Mouse (Mus musculus) liver, embryonic 14.5 days (tissue): ENCODE data around the gene Ccdc8. TPM values are rescaled to one million over a fixed set of nuclear protein-coding genes. Genes with fewer than 3 reads are reported as not detected.

Source experiments
- ATAC-seq: fragments of 200-750 bp; cut with Nextera tagmentation; 2 replicates; pipeline ENCODE4 v1.8.0; 2017; ENCODE audit warnings: moderate number of reproducible peaks, mild to moderate bottlenecking, moderate library complexity; ENCODE audit not compliant: insufficient read depth
- DNase-seq, 3 experiments: peaks; one replicate each; pipeline ENCODE4 v3.0.0-alpha.2; 2012 to 2013; ENCODE audit warnings: low read depth in 3 of 3, low spot score in 3 of 3
- H3K27ac ChIP-seq: fragments of 300-500 bp; sonication (generic); 2 replicates; pipeline ENCODE4 v1.5.1; 2014; ENCODE audit warnings: moderate library complexity, mild to moderate bottlenecking, control low read depth, inconsistent platforms
- H3K27me3 ChIP-seq: fragments of 300-500 bp; sonication (generic); 2 replicates; pipeline ENCODE4 v1.6.1; 2014; ENCODE audit warnings: mild to moderate bottlenecking, low read length, moderate library complexity; ENCODE audit not compliant: control insufficient read depth, insufficient read depth
- H3K36me3 ChIP-seq: fragments of 300-500 bp; sonication (generic); replicated peaks from 2 replicates; pipeline ENCODE4 v1.6.1; 2014; ENCODE audit warnings: low read depth; ENCODE audit not compliant: control insufficient read depth, insufficient read depth
- H3K4me1 ChIP-seq, 2 experiments: fragments of 200-500 bp in 1 of 2; fragments of 300-500 bp in 1 of 2; sonication (generic) in 1 of 2; replicated peaks; 2 replicates each; pipeline ENCODE4 v1.6.1; 2012 to 2014; ENCODE audit warnings: antibody characterized with exemption in 1 of 2, inconsistent platforms in 1 of 2, low read length in 1 of 2; ENCODE audit not compliant: control insufficient read depth in 2 of 2, insufficient read depth in 2 of 2
- H3K4me2 ChIP-seq: fragments of 300-500 bp; sonication (generic); 2 replicates; pipeline ENCODE4 v1.6.1; 2014; ENCODE audit warnings: low read depth, mild to moderate bottlenecking, control low read depth, moderate library complexity
- H3K4me3 ChIP-seq, 2 experiments: fragments of 200-500 bp in 1 of 2; fragments of 300-500 bp in 1 of 2; sonication (generic) in 1 of 2; 2 replicates each; pipeline ENCODE4 v1.5.1; 2012 to 2014; ENCODE audit warnings: low read depth in 2 of 2, low read length in 2 of 2, mild to moderate bottlenecking in 2 of 2, control low read depth in 1 of 2, inconsistent platforms in 1 of 2, moderate library complexity in 1 of 2; ENCODE audit not compliant: insufficient read depth in 1 of 2
- H3K9ac ChIP-seq: fragments of 300-500 bp; sonication (generic); replicated peaks from 2 replicates; pipeline ENCODE4 v1.6.1; 2014; ENCODE audit warnings: mild to moderate bottlenecking, control low read depth, moderate library complexity
- H3K9me3 ChIP-seq: fragments of 300-500 bp; sonication (generic); 2 replicates; pipeline ENCODE4 v1.6.1; 2016; ENCODE audit warnings: low read length, mixed read lengths; ENCODE audit not compliant: control insufficient read depth
- CTCF ChIP-seq: IDR thresholded peaks from 2 replicates; pipeline ENCODE4 v1.5.1; 2016; ENCODE audit warnings: antibody characterized with exemption, low read depth, control low read depth
- EP300 ChIP-seq: IDR thresholded peaks from 2 replicates; pipeline ENCODE4 v1.6.1; 2016; ENCODE audit warnings: antibody characterized with exemption, low read depth
- WGBS: fragments of 180-500 bp; shearing (Covaris S2); extraction: QIAGEN DNeasy Blood & Tissue Kit; methylation state at CpG from one replicate; pipeline ENCODE4 v1.1.7; 2014; ENCODE audit not compliant: insufficient replicate concordance; 5-methylcytosine and 5-hydroxymethylcytosine counted together
- polyA plus RNA-seq, 2 experiments: library from polyadenylated mRNA; depleted of rRNA in 1 of 2; stranded (reverse) in 1 of 2; unstranded in 1 of 2; fragments of >200 nt; fragmentation: Nextera tagmentation in 1 of 2; extraction: Ambion mirVana in 1 of 2; gene quantifications; 2 replicates each; pipeline versions ENCODE4 v1.2.1 to v1.2.3; 2012 to 2014

Ccdc8 gene
- polyA plus RNA-seq, 2 experiments: 1.5 to 2.7 TPM

DNA sequence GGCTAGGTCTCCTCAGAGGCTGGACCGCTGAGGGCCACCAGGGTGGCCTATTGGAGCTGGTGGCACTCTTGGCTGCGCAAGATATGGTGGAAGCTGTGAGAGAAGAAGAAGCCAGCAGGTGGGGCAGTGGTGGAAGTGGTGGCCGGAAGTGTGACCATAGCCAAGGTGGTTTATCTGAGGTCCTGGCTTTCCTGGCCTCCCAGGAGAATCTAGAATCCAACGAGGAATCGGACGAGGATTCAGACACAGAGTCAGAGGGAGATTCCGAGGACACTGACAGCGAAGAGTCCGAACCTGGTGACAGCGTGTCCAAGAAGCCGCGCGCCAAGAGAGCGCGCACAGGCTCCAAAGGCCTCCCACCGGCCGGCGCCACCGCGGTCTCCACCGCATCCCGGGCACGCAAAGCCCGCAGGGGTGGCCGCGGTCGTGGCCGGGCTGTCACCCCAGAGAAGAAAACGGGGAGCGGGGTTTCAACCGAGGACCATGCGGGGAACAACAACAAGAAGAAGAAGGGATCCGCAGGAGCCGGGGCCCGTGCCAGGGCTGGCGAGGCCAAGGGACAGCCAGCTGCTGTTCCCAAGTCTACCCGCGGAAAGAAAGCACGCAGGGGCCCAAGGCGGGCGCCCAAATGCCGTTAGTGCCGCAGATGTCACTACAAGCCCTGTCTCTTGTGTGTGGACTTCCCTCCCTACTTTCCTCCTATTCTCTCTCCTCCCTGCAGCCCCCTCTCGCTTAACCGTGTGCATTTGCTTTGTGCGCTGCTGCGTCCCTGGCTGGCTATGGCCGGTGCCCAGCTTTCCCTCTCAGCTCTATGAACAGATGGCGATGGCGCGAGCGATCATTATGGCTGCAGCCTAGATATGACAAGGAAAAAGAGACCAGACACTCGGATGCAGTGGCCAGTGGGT, 45.8 kb upstream of the Ccdc8 start:
- Histone ChIP-seq H3K27ac (no peak overlapping the region), H3K9ac (no peak overlapping the region), H3K4me1 (0 out of 4 replicates have a peak, but pooled peaks cover 0 to 2% of the 10 kb centered on the region in 2 experiments), H3K36me3 (no peaks in the 10 kb centered on the region), H3K27me3 (peaks cover 66% of the 10 kb centered on the region), H3K9me3 (no peaks in the 10 kb centered on the region), H3K4me3 (no peak overlapping the region), H3K4me2 (peak overlapping the region; percentile 13; the same call in 1 of the 2 replicates)
- TF ChIP-seq CTCF (peak; percentile 20; the same call in 1 of the 2 replicates), EP300 (no peak)
- ATAC-seq (no peak), DNase-seq (no peak)
- WGBS: 4% methylated on average over 53 of the region's 53 CpGs

GRCm38 (mm10) chr7:16947349-16947895, 45.1 kb upstream of the Ccdc8 start:
- H3K4me2 ChIP-seq: no peak overlapping the region
- DNase-seq: no peak
- 21% methylated on average over 22 of the region's 22 CpGs for WGBS
- no peak overlapping the region for H3K4me3 ChIP-seq
- H3K9me3 ChIP-seq: no peaks in the 10 kb centered on the region
- no peaks in the 10 kb centered on the region for H3K36me3 ChIP-seq
- H3K27me3 ChIP-seq: peaks cover 65% of the 10 kb centered on the region
- no peak for ATAC-seq
- H3K4me1 ChIP-seq: 0 out of 4 replicates have a peak, but pooled peaks cover 0 to 2% of the 10 kb centered on the region in 2 experiments
- no peak for TF ChIP-seq EP300
- TF ChIP-seq CTCF: no peak
- no peak overlapping the region for H3K27ac ChIP-seq
- no peak overlapping the region for H3K9ac ChIP-seq

- WGBS: 9% methylated on average over 4 of the region's 4 CpGs
- ATAC-seq: no peak
- H3K4me1 ChIP-seq: 0 out of 4 replicates have a peak, but pooled peaks cover 0 to 2% of the 10 kb centered on the region in 2 experiments
- no peak overlapping the region for H3K4me2 ChIP-seq
- H3K27ac ChIP-seq: no peak overlapping the region
- no peak overlapping the region for H3K9ac ChIP-seq
- TF ChIP-seq CTCF (no peak), EP300 (no peak)
- DNase-seq: no peak
- H3K27me3 ChIP-seq: peaks cover 65% of the 10 kb centered on the region
- H3K9me3 ChIP-seq: no peaks in the 10 kb centered on the region
- H3K36me3 ChIP-seq: no peaks in the 10 kb centered on the region
- H3K4me3 ChIP-seq: no peak overlapping the region
These were observed 44.5 kb upstream of the Ccdc8 start for GRCm38 (mm10) chr7:16947959-16948361.

DNA sequence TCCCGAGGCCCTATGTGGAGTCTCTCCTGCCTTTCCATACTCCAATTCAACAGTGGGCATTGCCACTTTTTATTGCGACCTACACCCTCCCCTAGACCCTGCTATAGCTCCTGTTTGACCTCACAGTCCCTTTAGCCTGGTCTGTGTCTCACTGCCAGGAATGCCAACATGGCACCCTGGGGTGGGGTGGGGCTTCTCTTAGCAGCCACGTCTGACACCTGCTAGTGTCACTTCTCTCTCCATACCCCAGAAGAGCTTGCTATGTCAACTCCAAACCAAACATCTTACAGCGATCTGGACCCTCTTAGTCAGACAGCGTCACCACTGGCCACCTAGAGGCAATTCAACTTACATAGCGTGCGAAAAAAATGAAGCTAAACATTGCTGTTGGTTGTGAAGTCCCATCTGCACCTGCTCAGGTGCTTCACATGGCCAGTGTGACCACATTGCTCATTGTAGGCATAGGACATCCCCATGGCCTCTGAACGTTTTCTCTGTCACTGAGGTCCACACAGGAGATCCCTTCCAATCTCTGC, 43.5 kb upstream of the Ccdc8 start:
- H3K9ac ChIP-seq: no peak overlapping the region
- no peak overlapping the region for H3K4me2 ChIP-seq

More for the DNA sequence above, 43.5 kb upstream of the Ccdc8 start:
- ATAC-seq (no peak), DNase-seq (no peak)
- H3K27me3 ChIP-seq: peaks cover 59% of the 10 kb centered on the region
- WGBS: 40% methylated on average over 8 of the region's 8 CpGs
- no peaks in the 10 kb centered on the region for H3K9me3 ChIP-seq
- no peak overlapping the region for H3K4me3 ChIP-seq
- TF ChIP-seq EP300 (no peak), CTCF (no peak)
- no peaks in the 10 kb centered on the region for H3K36me3 ChIP-seq
- H3K4me1 ChIP-seq: 0 out of 4 replicates have a peak, but pooled peaks cover 0 to 2% of the 10 kb centered on the region in 2 experiments
- H3K27ac ChIP-seq: no peak overlapping the region
